Mouse (Mus musculus): ENCODE results near the gene Ptf1a. TPM values are rescaled to one million over a fixed set of nuclear protein-coding genes. Genes with fewer than 3 reads are reported as not detected.

Ptf1a gene
- total and polyA plus RNA-seq, 3 experiments, result not detected

DNA sequence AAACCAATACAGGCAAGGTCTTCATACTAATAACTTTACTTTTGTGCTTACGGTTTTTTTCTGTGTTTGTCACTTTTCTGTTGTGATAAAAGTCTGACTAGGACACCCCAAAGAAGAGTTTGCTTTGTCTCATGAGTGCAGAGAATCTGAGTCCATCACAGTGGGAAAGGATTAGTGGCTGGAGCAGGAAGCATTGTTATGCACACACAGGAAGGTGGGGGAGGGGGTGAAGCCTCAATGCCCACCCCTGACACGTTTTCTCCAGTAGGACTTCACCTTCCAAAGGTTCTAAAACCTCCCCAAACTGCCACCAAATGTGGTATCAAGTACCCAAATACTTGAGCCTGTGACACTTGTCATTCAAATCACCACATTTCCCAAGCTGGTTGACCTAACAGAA, 16.5 kb downstream of the Ptf1a start:
- Histone ChIP-seq H3K27ac (ENCODE audit: control insufficient read depth, low read depth, low read length) (no peak overlapping the region), H3K4me3 (ENCODE audit: control insufficient read depth in 1 of 2, insufficient read depth in 1 of 2, low read depth in 2 of 2, low read length in 2 of 2) (no peak overlapping the region), H3K79me2 (ENCODE audit: control insufficient read depth, insufficient read depth, low read length, poor library complexity) (no peaks in the 10 kb centered on the region), H3K9me3 (replicated peaks; ENCODE audit: insufficient read depth, low read length) (no peaks in the 10 kb centered on the region), H3K36me3 (ENCODE audit: control insufficient read depth in 1 of 2, insufficient read depth in 2 of 2, low read length in 2 of 2) (no peaks in the 10 kb centered on the region), H3K27me3 (ENCODE audit: control insufficient read depth in 1 of 2, insufficient read depth in 2 of 2, low read length in 2 of 2) (no peaks in the 10 kb centered on the region; a peak in 2 of 4 replicates), H3K9ac (ENCODE audit: control insufficient read depth, low read depth, low read length, poor library complexity, severe bottlenecking) (no peak overlapping the region), H3K4me1 (ENCODE audit: control insufficient read depth in 1 of 2, insufficient read depth in 2 of 2, low read length in 2 of 2) (no peaks in the 10 kb centered on the region)
- TF ChIP-seq TCF12 (IDR thresholded peaks at IDR 0.05; ENCODE audit: low read depth, low read length) (no peak), POLR2A (IDR thresholded peaks at IDR 0.05; ENCODE audit: control insufficient read depth in 1 of 2, insufficient read depth in 1 of 2, low read depth in 1 of 2, low read length in 2 of 2, poor library complexity in 1 of 2) (no peak), MXI1 (IDR thresholded peaks at IDR 0.05; ENCODE audit: low read depth, low read length) (no peak), HCFC1 (IDR thresholded peaks at IDR 0.05; ENCODE audit: low read depth, low read length) (no peak), MEF2A (IDR thresholded peaks at IDR 0.05; ENCODE audit: extremely low read depth, insufficient replicate concordance, low read depth, low read length, poor library complexity, severe bottlenecking) (no peak), GABPA (IDR thresholded peaks at IDR 0.05; ENCODE audit: low read depth, low read length) (no peak), NRF1 (IDR thresholded peaks at IDR 0.05; ENCODE audit: insufficient read depth, low read depth, low read length, poor library complexity, severe bottlenecking) (no peak)
- no peak for DNase-seq (ENCODE audit: low read depth, low spot score)

DNA sequence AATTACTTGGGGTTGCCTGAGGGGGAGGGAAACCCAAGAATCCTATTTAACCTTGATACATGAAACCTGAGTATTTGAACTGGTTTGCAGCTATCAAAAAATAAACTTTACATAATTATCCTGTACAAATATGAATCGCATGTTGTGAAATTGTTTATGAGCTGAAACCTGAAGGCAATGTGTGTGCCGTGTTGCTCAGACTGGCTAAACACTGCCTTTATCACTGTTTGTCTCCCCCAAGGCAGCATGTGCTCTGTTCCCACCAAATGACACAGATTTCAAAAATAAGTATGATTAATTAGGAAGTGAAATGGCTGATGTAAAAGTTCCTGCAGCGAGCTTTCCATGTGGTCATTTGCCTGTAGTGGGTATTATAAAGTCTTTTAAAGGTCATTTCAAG, 44.8 kb downstream of the Ptf1a start:
- H3K27me3 ChIP-seq (ENCODE audit: control insufficient read depth in 1 of 2, insufficient read depth in 2 of 2, low read length in 2 of 2), result peaks cover 0 to 2% of the 10 kb centered on the region in 2 experiments; a peak in 1 of 4 replicates
- no peak overlapping the region for H3K9ac ChIP-seq (ENCODE audit: control insufficient read depth, low read depth, low read length, poor library complexity, severe bottlenecking)
- no peak overlapping the region for H3K4me3 ChIP-seq (ENCODE audit: control insufficient read depth in 1 of 2, insufficient read depth in 1 of 2, low read depth in 2 of 2, low read length in 2 of 2)
- TF ChIP-seq TCF12 (IDR thresholded peaks at IDR 0.05; ENCODE audit: low read depth, low read length) (no peak), CHD2 (IDR thresholded peaks at IDR 0.05; ENCODE audit: low read length) (no peak), USF2 (IDR thresholded peaks at IDR 0.05; ENCODE audit: borderline replicate concordance in 1 of 2, insufficient read depth in 1 of 2, low read depth in 1 of 2, low read length in 2 of 2) (no peak), MYB (IDR thresholded peaks at IDR 0.05; ENCODE audit: low read depth, low read length) (no peak), POLR2AphosphoS5 (IDR thresholded peaks at IDR 0.05; ENCODE audit: borderline replicate concordance, low read depth, low read length) (no peak), MXI1 (IDR thresholded peaks at IDR 0.05; ENCODE audit: low read depth, low read length) (no peak), USF1 (IDR thresholded peaks at IDR 0.05; ENCODE audit: low read depth, low read length) (no peak), ZC3H11A (IDR thresholded peaks at IDR 0.05; ENCODE audit: low read depth, low read length) (no peak), ETS1 (IDR thresholded peaks at IDR 0.05; ENCODE audit: low read depth, low read length) (no peak), MEF2A (IDR thresholded peaks at IDR 0.05; ENCODE audit: extremely low read depth, insufficient replicate concordance, low read depth, low read length, poor library complexity, severe bottlenecking) (no peak), POLR2A (IDR thresholded peaks at IDR 0.05; ENCODE audit: control insufficient read depth in 1 of 2, insufficient read depth in 1 of 2, low read depth in 1 of 2, low read length in 2 of 2, poor library complexity in 1 of 2) (no peak), SIN3A (IDR thresholded peaks at IDR 0.05; ENCODE audit: low read length) (no peak), KAT2A (conservative IDR thresholded peaks at IDR 0.05; ENCODE audit: low read depth, low read length) (no peak), BHLHE40 (IDR thresholded peaks at IDR 0.05; ENCODE audit: borderline replicate concordance, low read depth, low read length) (no peak), TAL1 (IDR thresholded peaks at IDR 0.05; ENCODE audit: low read length) (no peak), ZKSCAN1 (IDR thresholded peaks at IDR 0.05; ENCODE audit: low read depth, low read length) (no peak), RAD21 (IDR thresholded peaks at IDR 0.05; ENCODE audit: low read depth, low read length) (no peak)
- no peak for DNase-seq (ENCODE audit: low read depth, low spot score)
- no peaks in the 10 kb centered on the region for H3K79me2 ChIP-seq (ENCODE audit: control insufficient read depth, insufficient read depth, low read length, poor library complexity)
- H3K9me3 ChIP-seq (replicated peaks; ENCODE audit: insufficient read depth, low read length), result no peaks in the 10 kb centered on the region
- no peaks in the 10 kb centered on the region for H3K36me3 ChIP-seq (ENCODE audit: control insufficient read depth in 1 of 2, insufficient read depth in 2 of 2, low read length in 2 of 2)
- H3K4me1 ChIP-seq (ENCODE audit: control insufficient read depth in 1 of 2, insufficient read depth in 2 of 2, low read length in 2 of 2), result no peaks in the 10 kb centered on the region
- no peak overlapping the region for H3K27ac ChIP-seq (ENCODE audit: control insufficient read depth, low read depth, low read length)

Other genes starting within 250 kb of the Ptf1a start
- gene Armc3, start 246.4 kb upstream of the Ptf1a start, total RNA-seq (2012; rRNA removed), result 0.13 and 0.31 TPM in 2 replicates
- gene Armc3, start 246.4 kb upstream of the Ptf1a start, polyA plus RNA-seq (2012; ENCODE audit: insufficient read depth in 1 of 2, insufficient read length in 2 of 2, low read depth in 1 of 2, low replicate concordance in 2 of 2, missing spikeins in 1 of 2), result under 1 TPM in 1 of 2 experiments, not detected in 1; 0.07 TPM
- gene Msrb2, start 74.2 kb upstream of the Ptf1a start, total RNA-seq (2012; rRNA removed), result 14.8 and 14.9 TPM in 2 replicates
- gene Msrb2, start 74.2 kb upstream of the Ptf1a start, polyA plus RNA-seq (2012; ENCODE audit: insufficient read depth in 1 of 2, insufficient read length in 2 of 2, low read depth in 1 of 2, low replicate concordance in 2 of 2, missing spikeins in 1 of 2), result 10 to 100 TPM in 1 of 2 experiments, not detected in 1; 18.2 TPM
- gene 4921504E06Rik, start 108.3 kb downstream of the Ptf1a start, total RNA-seq (2012; rRNA removed), result not detected in 2 replicates
- not detected for gene 4921504E06Rik, start 108.3 kb downstream of the Ptf1a start, polyA plus RNA-seq (2012; ENCODE audit: insufficient read depth in 1 of 2, insufficient read length in 2 of 2, low read depth in 1 of 2, low replicate concordance in 2 of 2, missing spikeins in 1 of 2)
- gene Otud1, start 212.1 kb downstream of the Ptf1a start, total RNA-seq (2012; rRNA removed), result 0.27 and 0.29 TPM in 2 replicates
- under 1 TPM in 1 of 2 experiments, not detected in 1; 0.45 TPM for gene Otud1, start 212.1 kb downstream of the Ptf1a start, polyA plus RNA-seq (2012; ENCODE audit: insufficient read depth in 1 of 2, insufficient read length in 2 of 2, low read depth in 1 of 2, low replicate concordance in 2 of 2, missing spikeins in 1 of 2)

Data from MEL (cell line).